Mouse (Mus musculus) brown adipose tissue, adult 24 weeks (tissue): ENCODE data around the gene Nfs1. TPM values are rescaled to one million over a fixed set of nuclear protein-coding genes. Genes with fewer than 3 reads are reported as not detected.
"Not testable (repeated sequence)": the region's sequence is repeated elsewhere in the genome, so short reads cannot be mapped to it uniquely, and the experiment has no call there.

Experiments used
- H3K27ac ChIP-seq: fragments of 200-500 bp; replicated peaks from 2 replicates; pipeline ENCODE4 v1.5.1; 2012; ENCODE audit warnings: low read depth, mild to moderate bottlenecking, low read length
- H3K4me1 ChIP-seq: fragments of 200-500 bp; 2 replicates; pipeline ENCODE4 v1.6.1; 2012; ENCODE audit warnings: low read length, mixed read lengths; ENCODE audit not compliant: control insufficient read depth, insufficient read depth, insufficient read length
- H3K4me3 ChIP-seq: fragments of 200-500 bp; 2 replicates; pipeline ENCODE4 v1.5.1; 2012; ENCODE audit warnings: low read depth, mild to moderate bottlenecking, low read length, moderate library complexity; ENCODE audit not compliant: insufficient read depth
- polyA plus RNA-seq: library from polyadenylated mRNA; stranded (reverse); fragments of >200 nt; gene quantifications from 2 replicates; pipeline ENCODE4 v1.2.4, GENCODE M21; 2012; ENCODE audit not compliant: missing spikeins, insufficient read depth, insufficient read length

Nfs1 gene
- 107 and 161 TPM in 2 replicates for polyA plus RNA-seq

DNA sequence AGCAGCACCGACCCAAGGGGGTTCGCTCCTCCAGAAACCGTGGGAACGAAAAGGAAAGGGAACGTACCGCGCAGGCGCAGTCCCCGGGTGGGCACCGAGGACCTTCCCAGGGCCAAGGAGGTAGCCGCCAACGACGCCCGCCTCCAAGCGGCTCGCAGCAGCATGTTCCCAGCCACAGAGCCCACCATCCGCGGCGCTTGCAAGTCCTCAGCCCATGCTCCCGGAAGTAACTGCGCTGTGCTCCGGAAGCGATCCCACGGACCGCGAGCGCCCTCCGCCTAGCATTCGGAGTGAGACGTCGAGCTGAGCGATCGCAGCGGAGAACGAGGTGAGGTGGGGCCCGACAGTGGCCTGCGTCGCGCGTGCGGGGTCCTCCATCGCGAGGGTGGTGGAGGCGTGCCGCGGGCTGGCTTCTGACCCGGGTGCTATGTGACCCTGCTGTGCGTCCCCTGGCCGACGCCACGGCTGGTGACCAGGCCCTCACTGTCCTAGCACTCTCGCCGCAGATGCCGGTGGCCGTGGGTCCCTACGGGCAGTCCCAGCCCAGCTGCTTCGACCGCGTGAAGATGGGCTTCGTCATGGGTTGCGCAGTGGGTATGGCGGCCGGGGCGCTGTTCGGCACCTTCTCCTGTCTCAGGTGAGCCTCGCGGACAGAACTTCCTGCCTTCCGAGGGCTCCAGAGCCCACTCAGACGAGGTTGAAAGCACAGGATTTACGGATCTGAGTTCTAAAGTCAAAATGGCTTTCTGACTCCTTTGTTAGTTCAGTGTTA lies at the start of gene Nfs1, which contains the start of gene Romo1:
Gene Nfs1, minus strand, starts transcription at position 234 of the 772 bp plus-strand sequence.
Gene Romo1, plus strand, starts transcription at position 87 of the 772 bp plus-strand sequence.
- peak within 1 kb of the TSS; percentile 93 for H3K4me3 ChIP-seq
- H3K27ac ChIP-seq: peak within 1 kb of the TSS; percentile 84
- H3K4me1 ChIP-seq: peaks cover 4% of the 10 kb centered on the region; the same call in 1 of the 2 replicates

DNA sequence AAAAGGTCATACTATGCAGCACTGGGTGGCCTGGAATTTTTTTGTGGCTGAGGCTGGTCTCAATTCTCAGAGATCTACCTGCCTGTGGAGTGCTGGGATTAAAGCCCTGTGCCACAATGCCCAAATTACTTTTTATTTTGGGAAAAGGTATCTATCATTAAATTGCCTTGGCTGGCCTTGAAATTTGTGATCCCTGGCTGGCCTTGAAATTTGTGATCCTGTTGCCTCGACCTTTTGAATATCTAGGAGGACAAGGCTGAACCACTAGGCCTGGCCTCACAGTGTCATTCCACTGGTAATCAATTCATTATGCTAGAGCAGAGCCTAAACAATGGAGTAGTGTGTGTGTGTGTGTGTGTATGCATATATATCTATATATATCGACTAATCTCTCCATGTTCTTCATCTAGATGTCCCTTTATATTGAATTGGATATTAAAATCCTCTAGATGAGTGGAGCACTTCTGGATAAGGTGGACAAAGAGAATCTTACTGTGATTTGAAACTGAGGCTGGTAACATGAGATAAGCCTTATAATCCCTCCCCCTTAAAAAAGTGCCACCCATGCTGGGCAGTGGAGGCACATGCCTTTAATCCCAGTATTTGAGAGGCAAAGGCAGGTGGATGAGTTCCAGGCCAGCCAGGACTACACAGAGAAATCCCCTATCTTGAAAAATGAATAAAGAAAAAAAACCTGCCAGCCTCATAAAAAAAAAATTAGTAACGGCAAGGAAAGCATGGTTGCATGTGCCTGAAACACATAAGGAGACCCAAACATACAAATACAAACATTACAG lies 49.3 kb upstream of the Nfs1 start:
- Histone ChIP-seq H3K27ac (no peak overlapping the region), H3K4me1 (peaks cover 9% of the 10 kb centered on the region; the same call in 1 of the 2 replicates), H3K4me3 (no peak overlapping the region)

DNA sequence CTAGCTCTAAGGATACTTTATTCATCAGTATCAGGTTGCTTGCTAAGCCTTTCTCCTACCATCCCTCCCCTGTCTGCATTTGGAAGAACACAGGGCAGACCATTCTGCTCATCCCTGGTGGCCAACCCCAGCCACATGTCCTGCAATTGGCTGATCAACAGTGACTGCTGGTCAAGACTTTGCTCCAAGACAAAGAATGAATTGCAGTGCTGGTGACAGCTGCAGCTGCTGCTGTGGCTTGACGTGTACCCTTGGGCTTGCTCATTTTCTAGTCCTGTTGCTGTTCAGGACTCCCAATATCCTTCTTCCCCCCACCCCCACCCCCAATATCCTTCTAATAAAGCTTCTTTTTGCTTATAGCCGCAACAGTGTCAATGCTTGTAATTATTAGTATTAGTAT lies 48.1 kb upstream of the Nfs1 start:
- Histone ChIP-seq H3K4me1 (peaks cover 9% of the 10 kb centered on the region; the same call in 1 of the 2 replicates), H3K27ac (no peak overlapping the region), H3K4me3 (no peak overlapping the region)

DNA sequence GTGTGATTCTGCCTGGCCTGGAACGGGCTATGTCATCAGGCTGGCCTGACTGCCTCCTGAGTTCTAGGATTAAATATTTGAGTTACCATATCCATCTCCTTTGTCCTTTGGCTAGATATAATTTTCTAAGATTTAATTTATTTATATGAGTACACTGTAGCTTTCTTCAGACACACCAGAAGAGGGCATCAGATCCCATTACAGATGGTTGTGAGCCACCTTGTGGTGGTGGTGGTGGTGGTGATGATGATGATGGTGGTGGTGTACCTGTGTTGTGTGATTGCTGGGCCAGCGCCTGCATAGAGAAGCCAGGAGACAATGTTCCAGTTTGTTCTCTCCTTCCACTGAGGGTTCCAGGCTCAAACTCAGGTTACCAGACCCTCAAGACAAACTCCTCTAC lies 47.6 kb upstream of the Nfs1 start:
- Histone ChIP-seq H3K4me1 (peaks cover 9% of the 10 kb centered on the region; the same call in 1 of the 2 replicates), H3K4me3 (no peak overlapping the region)

DNA sequence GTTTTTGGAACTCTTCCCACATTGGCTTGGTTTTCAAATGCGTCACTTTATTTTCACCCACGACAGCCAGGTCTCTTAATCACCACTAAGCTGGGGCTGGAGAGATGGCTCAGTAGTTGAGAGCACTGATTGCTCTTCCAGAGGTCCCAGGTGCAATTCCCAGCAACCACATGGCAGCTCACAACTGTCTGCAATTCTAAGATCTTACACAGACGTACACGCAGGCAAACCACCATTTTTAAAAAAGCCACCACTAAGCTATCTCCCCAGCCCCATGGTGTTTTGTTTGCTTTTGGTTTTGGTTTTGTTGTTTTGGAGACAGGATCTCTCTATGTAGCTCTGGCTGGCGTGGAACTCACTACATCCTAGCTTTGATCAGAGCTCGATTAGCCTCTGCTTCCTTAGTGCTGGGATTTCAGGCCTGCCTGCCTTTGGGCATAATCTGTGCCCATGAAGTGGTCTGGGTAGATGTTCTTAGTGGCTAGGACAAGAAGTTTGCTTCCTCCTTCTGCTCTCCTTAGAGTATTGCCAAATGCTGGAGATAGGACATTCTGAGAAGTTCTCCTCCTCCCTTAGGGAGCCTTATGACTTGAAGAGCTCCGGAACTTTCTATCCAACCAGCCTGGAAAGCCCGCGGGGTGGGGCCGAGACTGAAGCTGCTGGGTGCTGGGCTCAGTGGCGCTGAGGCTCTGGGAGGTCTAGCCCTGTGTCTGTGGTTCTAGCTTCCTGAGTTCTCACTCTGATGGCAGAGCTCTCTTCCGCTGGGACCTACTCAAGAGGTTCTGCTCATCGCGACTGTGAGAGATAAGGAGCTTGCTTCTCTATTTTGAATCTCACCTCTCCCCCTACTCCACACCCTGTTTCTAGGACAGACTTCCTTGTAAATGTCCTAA lies 46.3 kb upstream of the Nfs1 start:
- peaks cover 6% of the 10 kb centered on the region; the same call in 1 of the 2 replicates for H3K4me1 ChIP-seq
- H3K27ac ChIP-seq: peak overlapping the region; percentile 69
- H3K4me3 ChIP-seq: no peak overlapping the region

More for the DNA sequence above, 47.6 kb upstream of the Nfs1 start:
- no peak overlapping the region for H3K27ac ChIP-seq

DNA sequence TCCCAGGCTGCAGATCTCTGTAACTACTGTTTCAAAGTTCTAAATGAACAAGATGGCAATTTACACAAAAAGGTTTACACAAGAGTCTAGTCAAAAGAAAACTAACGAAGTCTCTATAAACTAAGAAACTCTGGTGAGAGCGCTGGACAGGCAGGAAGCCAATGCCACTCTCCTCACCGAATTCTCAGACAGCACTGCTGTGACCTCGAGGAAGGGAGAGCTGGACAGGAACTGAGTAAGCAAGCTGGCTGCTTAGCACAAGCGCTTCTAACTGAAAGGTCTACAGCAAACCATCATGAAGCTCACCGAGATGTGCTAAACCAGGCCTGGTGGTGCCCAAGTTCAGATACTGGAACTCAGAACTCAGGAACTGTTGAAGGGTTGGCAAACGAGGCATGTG lies 45.3 kb upstream of the Nfs1 start:
- H3K4me3 ChIP-seq, H3K4me1 ChIP-seq, H3K27ac ChIP-seq: not testable (repeated sequence)

DNA sequence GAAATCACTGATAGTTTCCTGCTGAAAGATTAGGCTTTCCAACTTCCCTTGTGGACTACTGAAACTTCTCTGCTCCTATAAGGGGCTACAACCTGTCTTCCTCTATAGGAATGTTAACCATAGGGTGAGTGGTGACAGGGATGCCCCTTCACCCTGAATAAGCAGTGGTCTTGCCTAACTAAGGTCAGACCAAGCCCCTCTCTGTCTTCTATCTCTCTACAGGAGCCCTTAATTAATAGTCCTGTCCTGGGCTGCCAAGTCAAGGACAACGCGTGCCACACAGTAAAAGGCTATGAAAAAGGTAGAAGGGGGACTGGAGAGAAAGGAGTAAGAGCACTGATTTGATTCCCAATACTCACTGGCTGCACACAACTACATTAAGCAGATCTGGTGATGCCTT lies 37.6 kb upstream of the Nfs1 start:
- H3K4me3 ChIP-seq: no peak overlapping the region
- 0 out of 2 replicates have a peak overlapping the region, but pooled peaks have one; percentile 7 for H3K27ac ChIP-seq
- H3K4me1 ChIP-seq: peaks cover 9% of the 10 kb centered on the region; the same call in 1 of the 2 replicates

DNA sequence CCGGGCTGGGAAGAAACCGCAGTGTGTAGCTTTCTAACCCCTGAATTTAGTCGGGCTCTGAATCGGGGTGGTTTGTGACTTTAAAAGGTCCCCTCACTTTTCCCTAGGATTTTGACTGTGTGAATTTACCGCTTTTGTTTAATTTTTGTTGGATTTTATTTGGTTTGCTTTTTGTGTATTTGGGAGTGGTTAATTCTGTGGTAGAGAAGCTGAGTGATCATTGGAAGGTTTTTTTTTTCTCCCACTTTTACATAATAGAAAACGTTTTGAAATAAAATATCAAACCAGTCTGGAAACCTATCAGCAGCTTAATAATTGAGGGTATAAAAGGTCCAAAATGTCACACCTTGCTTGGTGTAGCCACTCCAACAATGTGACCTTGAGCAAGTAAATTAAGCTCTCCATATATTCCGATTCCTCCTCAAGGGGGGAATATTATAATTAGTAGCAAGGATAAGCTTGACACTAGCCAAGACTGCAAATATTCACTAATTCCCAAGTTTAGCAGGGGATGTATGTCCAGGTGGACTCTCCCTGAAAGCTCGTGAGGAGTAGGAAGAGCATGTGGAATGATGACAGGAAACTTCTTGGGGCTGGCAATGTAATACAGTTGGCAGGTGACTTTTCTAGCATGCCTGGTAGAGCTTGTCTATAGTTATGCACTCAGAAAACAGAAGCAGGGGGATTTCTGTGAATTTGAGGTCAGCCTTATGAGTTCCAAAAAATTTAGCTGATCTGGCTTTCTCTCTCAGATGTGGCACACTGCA lies 37.0 kb upstream of the Nfs1 start:
- peaks cover 9% of the 10 kb centered on the region; the same call in 1 of the 2 replicates for H3K4me1 ChIP-seq
- peak overlapping the region; percentile 98 for H3K27ac ChIP-seq
- H3K4me3 ChIP-seq: peak overlapping the region; percentile 81

DNA sequence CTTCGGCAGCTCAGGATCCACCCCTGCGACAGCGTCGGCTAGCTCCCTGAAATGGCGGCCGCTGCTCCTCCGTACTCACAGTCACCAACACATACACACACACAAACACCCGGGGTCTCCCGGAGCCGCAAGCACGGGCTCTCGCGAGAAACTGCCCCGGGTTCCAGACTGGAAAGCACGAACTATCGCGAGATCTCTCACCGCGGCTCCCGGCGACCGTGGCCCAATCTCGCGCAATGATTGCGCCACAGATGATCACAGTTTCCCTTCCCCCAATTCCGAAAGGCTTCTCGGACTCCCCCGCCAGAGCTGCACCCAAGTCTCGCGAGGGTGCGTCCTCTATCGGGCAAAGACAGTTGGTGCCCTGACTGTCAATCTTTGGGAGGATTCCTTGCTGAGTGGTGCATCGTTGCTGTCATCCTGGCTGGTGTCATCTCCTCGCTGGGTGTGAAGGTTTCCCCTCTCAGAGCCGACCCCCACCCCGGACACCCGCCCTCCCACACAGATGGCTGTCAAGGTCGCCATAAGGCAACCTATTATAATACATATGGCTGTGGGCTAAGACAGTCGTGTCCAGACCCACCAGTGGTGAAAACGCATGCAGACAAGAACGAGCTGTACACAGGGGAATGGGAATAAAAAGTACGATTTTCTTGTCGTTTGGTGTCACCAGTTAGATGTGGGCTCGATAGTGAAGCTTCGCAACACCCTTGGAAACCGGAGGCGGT lies 36.3 kb upstream of the Nfs1 start, which contains the start of gene Rbm39:
Gene Rbm39, minus strand, starts transcription at position 145 of the 728 bp plus-strand sequence.
- Histone ChIP-seq H3K4me1 (peaks cover 9% of the 10 kb centered on the region; the same call in 1 of the 2 replicates), H3K27ac (peak within 1 kb of the TSS; percentile 100), H3K4me3 (peak within 1 kb of the TSS; percentile 100)

DNA sequence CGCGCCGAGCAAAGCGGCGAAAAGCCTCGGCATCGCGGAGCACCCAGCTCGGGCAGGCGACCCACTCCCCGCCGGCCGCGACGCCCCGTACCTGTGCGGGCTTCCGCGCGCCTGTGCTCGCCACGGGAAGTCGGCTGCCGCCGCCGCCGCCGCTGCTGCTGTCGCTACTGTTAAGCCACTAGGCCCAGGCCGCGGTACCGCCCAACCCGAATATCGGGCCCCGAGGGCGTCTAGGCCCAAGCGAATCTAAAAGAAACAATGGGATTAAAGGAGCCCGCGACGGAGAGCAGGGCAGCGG lies 35.8 kb upstream of the Nfs1 start:
- Histone ChIP-seq H3K4me1 (peaks cover 9% of the 10 kb centered on the region; the same call in 1 of the 2 replicates), H3K4me3 (peak overlapping the region; percentile 100), H3K27ac (peak overlapping the region; percentile 100)

DNA sequence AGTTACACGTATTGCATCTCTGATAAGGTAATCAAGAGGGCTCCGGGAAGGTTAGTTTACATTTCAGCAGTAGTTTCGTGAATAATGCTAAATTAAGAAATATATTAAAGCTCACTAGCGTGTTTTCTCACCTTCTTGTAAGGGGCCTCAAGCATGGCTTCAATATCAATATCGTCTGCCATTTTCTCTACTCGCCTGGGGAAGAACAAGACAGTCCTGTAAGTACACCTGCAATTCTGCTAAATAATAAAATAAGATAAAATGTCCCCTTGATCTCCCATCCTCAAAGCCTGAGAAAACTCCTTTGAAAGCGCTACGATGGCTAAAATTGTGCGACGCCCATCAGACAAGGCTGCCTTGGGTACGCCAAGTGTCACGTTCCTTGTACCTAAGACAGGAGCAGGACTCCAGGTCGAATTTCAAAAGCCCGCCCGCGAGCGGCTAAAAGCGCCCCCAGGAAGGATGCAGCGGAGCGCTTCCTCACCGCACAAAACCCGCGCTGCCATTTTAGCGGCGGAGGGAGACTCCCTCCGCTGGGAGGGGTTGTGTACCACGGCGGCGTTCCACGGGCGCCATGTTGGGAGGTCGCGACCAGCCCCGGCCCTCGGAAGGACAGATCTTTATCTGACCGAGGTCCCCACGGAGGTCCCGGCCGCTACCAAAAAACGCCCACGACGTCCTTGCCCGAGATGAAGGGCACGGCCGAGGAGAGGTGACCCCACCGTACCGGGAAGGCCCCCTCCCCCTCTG lies 35.2 kb upstream of the Nfs1 start:
- Histone ChIP-seq H3K4me1 (peaks cover 9% of the 10 kb centered on the region; the same call in 1 of the 2 replicates), H3K4me3 (peak overlapping the region; percentile 100), H3K27ac (peak overlapping the region; percentile 100)

DNA sequence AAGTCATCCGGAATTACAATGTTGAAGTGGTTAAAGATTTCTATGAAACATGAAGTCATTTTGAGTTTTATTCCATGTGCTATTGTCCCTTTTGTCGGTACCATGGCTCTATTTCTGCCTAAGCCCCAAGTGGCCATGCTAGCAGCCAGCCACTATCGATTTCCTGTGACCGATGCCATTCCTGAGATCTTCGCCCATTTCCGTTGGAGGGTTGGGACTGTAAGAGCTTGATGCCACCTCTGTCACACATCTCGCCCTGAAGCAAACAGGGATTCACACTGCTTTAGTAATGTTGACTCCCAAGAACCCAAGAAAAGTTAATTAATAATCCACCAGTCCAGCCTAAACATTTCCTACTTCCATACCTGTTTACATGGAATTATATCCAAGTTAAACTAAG lies 33.7 kb upstream of the Nfs1 start:
- Histone ChIP-seq H3K27ac (no peak overlapping the region), H3K4me3 (peak overlapping the region; percentile 30), H3K4me1 (peaks cover 9% of the 10 kb centered on the region; the same call in 1 of the 2 replicates)

DNA sequence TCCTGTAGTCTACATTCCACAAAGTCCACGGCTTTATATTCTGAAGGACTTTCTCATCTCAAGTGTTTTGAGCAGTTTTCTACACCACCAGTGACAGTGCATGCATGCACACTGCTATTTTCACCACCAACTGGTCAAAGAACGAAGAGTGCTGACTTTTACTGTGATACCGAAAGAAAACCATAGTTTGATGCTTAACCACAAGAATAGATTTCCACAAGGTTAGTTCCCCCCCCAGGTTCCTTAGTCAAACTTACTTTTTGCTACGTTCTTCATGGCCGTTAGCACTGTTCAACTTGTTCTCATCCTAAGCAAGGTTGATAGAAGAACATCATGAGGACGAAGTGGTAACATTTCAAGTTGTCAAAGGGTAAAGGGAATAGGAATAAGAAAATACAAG lies 33.1 kb upstream of the Nfs1 start:
- Histone ChIP-seq H3K4me1 (peaks cover 9% of the 10 kb centered on the region; the same call in 1 of the 2 replicates), H3K27ac (no peak overlapping the region), H3K4me3 (no peak overlapping the region)
